Mouse (Mus musculus) mesoderm, embryonic 11.5 days (tissue): ENCODE results near the gene Cypt15.
"Not testable (repeated sequence)": the region's sequence is repeated elsewhere in the genome, so short reads cannot be mapped to it uniquely, and the experiment has no call there.

ENCODE experiments used
- DNase-seq: peaks from one replicate; pipeline ENCODE4 v3.0.0-alpha.2; 2012; ENCODE audit warnings: low read depth, low spot score

Gene Cypt15

GRCm38 (mm10) chrX:39345967-39346366, at the start of gene Cypt15:
TSS of gene Cypt15 (plus strand) at chrX:39346267.
- DNase-seq, result not testable (repeated sequence)

GRCm38 (mm10) chrX:39370932-39371331, 24.9 kb downstream of the Cypt15 start:
- DNase-seq, result peak; percentile 0

GRCm38 (mm10) chrX:39378830-39379229, 32.8 kb downstream of the Cypt15 start:
- no peak for DNase-seq

- DNase-seq, result peak; percentile 0
Observed at GRCm38 (mm10) chrX:39383806-39384205, 37.7 kb downstream of the Cypt15 start.
